Mouse (Mus musculus): ENCODE measurements around the gene Khnyn. TPM values are rescaled to one million over a fixed set of nuclear protein-coding genes. Genes with fewer than 3 reads are reported as not detected.

Gene Khnyn
- polyA plus RNA-seq, 1 experiment from 2014 or later, result 10.4 TPM

Other genes with a start within 250 kb of the Khnyn start
- 116 and 123 TPM in 2 replicates for gene Ipo4, start 249.0 kb upstream of the Khnyn start, polyA plus RNA-seq (2015; fragmentation: Nextera tagmentation; extraction: Ambion mirVana)
- gene Gm49378, start 247.1 kb upstream of the Khnyn start, polyA plus RNA-seq (2015; fragmentation: Nextera tagmentation; extraction: Ambion mirVana), result 2.1 and 2.4 TPM in 2 replicates
- 57.8 and 60.0 TPM in 2 replicates for gene Tm9sf1, start 241.1 kb upstream of the Khnyn start, polyA plus RNA-seq (2015; fragmentation: Nextera tagmentation; extraction: Ambion mirVana)
- gene Tssk4, start 234.8 kb upstream of the Khnyn start, polyA plus RNA-seq (2015; fragmentation: Nextera tagmentation; extraction: Ambion mirVana), result 0.20 and 0.28 TPM in 2 replicates
- gene Mdp1, start 224.4 kb upstream of the Khnyn start, polyA plus RNA-seq (2015; fragmentation: Nextera tagmentation; extraction: Ambion mirVana), result 81.0 and 84.6 TPM in 2 replicates
- 52.5 and 52.7 TPM in 2 replicates for gene Gmpr2, start 213.0 kb upstream of the Khnyn start, polyA plus RNA-seq (2015; fragmentation: Nextera tagmentation; extraction: Ambion mirVana)
- gene Nedd8, start 212.8 kb upstream of the Khnyn start, polyA plus RNA-seq (2015; fragmentation: Nextera tagmentation; extraction: Ambion mirVana), result 532 and 551 TPM in 2 replicates
- gene Tinf2, start 203.1 kb upstream of the Khnyn start, polyA plus RNA-seq (2015; fragmentation: Nextera tagmentation; extraction: Ambion mirVana), result 22.5 and 25.8 TPM in 2 replicates
- 0.13 and 0.15 TPM in 2 replicates for gene Tgm1, start 171.0 kb upstream of the Khnyn start, polyA plus RNA-seq (2015; fragmentation: Nextera tagmentation; extraction: Ambion mirVana)
- gene Rabggta, start 162.7 kb upstream of the Khnyn start, polyA plus RNA-seq (2015; fragmentation: Nextera tagmentation; extraction: Ambion mirVana), result 64.0 and 65.1 TPM in 2 replicates
- 72.3 and 75.3 TPM in 2 replicates for gene Dhrs1, start 139.3 kb upstream of the Khnyn start, polyA plus RNA-seq (2015; fragmentation: Nextera tagmentation; extraction: Ambion mirVana)
- gene Nop9, start 139.3 kb upstream of the Khnyn start, polyA plus RNA-seq (2015; fragmentation: Nextera tagmentation; extraction: Ambion mirVana), result 25.9 and 28.0 TPM in 2 replicates
- gene Cideb, start 126.5 kb upstream of the Khnyn start, polyA plus RNA-seq (2015; fragmentation: Nextera tagmentation; extraction: Ambion mirVana), result 0.21 and 0.26 TPM in 2 replicates
- gene Ltb4r2, start 123.5 kb upstream of the Khnyn start, polyA plus RNA-seq (2015; fragmentation: Nextera tagmentation; extraction: Ambion mirVana), result 0.51 and 0.59 TPM in 2 replicates
- 0.50 and 0.60 TPM in 2 replicates for gene Ltb4r1, start 119.0 kb upstream of the Khnyn start, polyA plus RNA-seq (2015; fragmentation: Nextera tagmentation; extraction: Ambion mirVana)
- 4.0 and 5.0 TPM in 2 replicates for gene Adcy4, start 100.9 kb upstream of the Khnyn start, polyA plus RNA-seq (2015; fragmentation: Nextera tagmentation; extraction: Ambion mirVana)
- gene Ripk3, start 96.1 kb upstream of the Khnyn start, polyA plus RNA-seq (2015; fragmentation: Nextera tagmentation; extraction: Ambion mirVana), result 1.6 and 1.7 TPM in 2 replicates
- 6.7 and 7.0 TPM in 2 replicates for gene Nfatc4, start 61.8 kb upstream of the Khnyn start, polyA plus RNA-seq (2015; fragmentation: Nextera tagmentation; extraction: Ambion mirVana)
- gene Nynrin, start 30.9 kb upstream of the Khnyn start, polyA plus RNA-seq (2015; fragmentation: Nextera tagmentation; extraction: Ambion mirVana), result 11.0 and 11.9 TPM in 2 replicates
- gene Cbln3, start 555 bp upstream of the Khnyn start, polyA plus RNA-seq (2015; fragmentation: Nextera tagmentation; extraction: Ambion mirVana), result 0.15 and 0.20 TPM in 2 replicates
- gene Sdr39u1, start 15.3 kb downstream of the Khnyn start, polyA plus RNA-seq (2015; fragmentation: Nextera tagmentation; extraction: Ambion mirVana), result 160 and 180 TPM in 2 replicates
- 0.29 TPM in 1 of 2 replicates, not detected in the other for gene Cma1, start 59.7 kb downstream of the Khnyn start, polyA plus RNA-seq (2015; fragmentation: Nextera tagmentation; extraction: Ambion mirVana)
- gene Cma2, start 66.0 kb downstream of the Khnyn start, polyA plus RNA-seq (2015; fragmentation: Nextera tagmentation; extraction: Ambion mirVana), result not detected in 2 replicates
- not detected in 2 replicates for gene Mcpt1, start 133.0 kb downstream of the Khnyn start, polyA plus RNA-seq (2015; fragmentation: Nextera tagmentation; extraction: Ambion mirVana)
- gene Mcpt9, start 145.5 kb downstream of the Khnyn start, polyA plus RNA-seq (2015; fragmentation: Nextera tagmentation; extraction: Ambion mirVana), result not detected in 2 replicates
- not detected in 2 replicates for gene Mcpt2, start 157.1 kb downstream of the Khnyn start, polyA plus RNA-seq (2015; fragmentation: Nextera tagmentation; extraction: Ambion mirVana)
- not detected in 2 replicates for gene Mcpt4, start 177.4 kb downstream of the Khnyn start, polyA plus RNA-seq (2015; fragmentation: Nextera tagmentation; extraction: Ambion mirVana)
- not detected in 2 replicates for gene Mcpt8, start 200.3 kb downstream of the Khnyn start, polyA plus RNA-seq (2015; fragmentation: Nextera tagmentation; extraction: Ambion mirVana)
- gene Ctsg, start 217.6 kb downstream of the Khnyn start, polyA plus RNA-seq (2015; fragmentation: Nextera tagmentation; extraction: Ambion mirVana), result not detected in 2 replicates
- gene Gzme, start 235.7 kb downstream of the Khnyn start, polyA plus RNA-seq (2015; fragmentation: Nextera tagmentation; extraction: Ambion mirVana), result not detected in 2 replicates
- not detected in 2 replicates for gene Gzmd, start 247.7 kb downstream of the Khnyn start, polyA plus RNA-seq (2015; fragmentation: Nextera tagmentation; extraction: Ambion mirVana)